Mouse (Mus musculus): Measurements from ENCODE around the gene Grik3. TPM values are rescaled to one million over a fixed set of nuclear protein-coding genes. Genes with fewer than 3 reads are reported as not detected.

Grik3 gene
- total and polyA plus RNA-seq, 2 experiments from 2014 or later = 3.3 to 24.6 TPM

DNA sequence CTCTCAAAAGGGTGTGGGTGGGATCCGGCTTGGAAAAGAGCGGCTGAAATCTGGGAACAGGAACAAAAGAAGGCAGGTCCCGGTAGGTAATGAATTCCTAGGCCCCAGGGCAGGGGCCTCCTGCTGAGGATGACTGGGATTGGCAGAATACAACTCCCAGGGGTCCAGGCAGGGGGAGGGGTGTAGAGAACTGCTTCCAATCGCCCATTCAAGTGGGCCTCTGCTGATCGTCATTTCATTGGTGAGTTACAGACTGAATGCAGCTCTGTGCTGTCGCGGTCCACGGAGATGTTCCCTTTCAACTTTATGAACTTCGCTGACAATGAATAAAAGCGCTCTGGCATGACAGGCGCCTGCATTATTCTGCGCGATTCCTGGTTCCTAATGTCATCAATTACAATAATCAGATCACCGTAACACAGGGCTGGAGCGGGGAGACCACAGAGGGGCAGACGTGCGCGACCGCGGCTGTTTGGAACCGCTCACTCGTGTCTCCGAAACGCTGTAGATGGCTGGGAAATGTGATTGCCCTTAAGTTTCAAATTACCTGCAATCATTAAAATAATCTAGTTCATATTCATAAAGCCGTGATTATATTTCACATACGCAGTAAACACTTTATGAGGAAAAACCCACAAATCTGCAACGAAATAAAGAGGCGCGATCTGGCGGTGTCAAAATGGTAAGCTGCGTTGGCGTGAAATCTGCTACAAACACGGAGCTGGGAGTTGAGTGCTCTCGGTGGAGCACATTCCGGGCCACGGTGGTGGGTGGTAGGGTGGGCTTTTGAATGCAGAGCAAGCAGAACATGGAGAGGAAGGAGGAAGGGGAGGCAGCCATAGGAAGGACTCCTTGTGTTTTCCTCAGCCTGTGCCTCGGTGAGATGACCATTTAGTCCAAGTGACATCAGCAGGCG is 239.1 kb downstream of the Grik3 start:
- H3K4me1 ChIP-seq (ENCODE audit: insufficient read depth, low read length) = no peaks in the 10 kb centered on the region
- peak overlapping the region; percentile 45 for H3K4me2 ChIP-seq (ENCODE audit: low read depth, low read length, poor library complexity, severe bottlenecking)
- peak overlapping the region; percentile 6; the same call in 1 of the 2 replicates for H3K4me3 ChIP-seq (ENCODE audit: low read depth, low read length)
- no peak for DNase-seq (ENCODE audit: low spot score)
- H3K9ac ChIP-seq (replicated peaks; ENCODE audit: low read length, poor library complexity, severe bottlenecking) = no peak overlapping the region
- H3K27me3 ChIP-seq (ENCODE audit: insufficient read depth, low read length) = peaks cover 12% of the 10 kb centered on the region
- ATAC-seq (ENCODE audit: low FRiP score) = no peak
- no peak overlapping the region for H3K27ac ChIP-seq (ENCODE audit: low read depth, low read length)
- H3K36me3 ChIP-seq (ENCODE audit: insufficient read depth, low read length) = no peaks in the 10 kb centered on the region
- 6% methylated on average over 38 of the region's 38 CpGs for WGBS
- H3K9me3 ChIP-seq (ENCODE audit: low read length) = no peaks in the 10 kb centered on the region
- peak; percentile 23 for TF ChIP-seq CTCF (IDR thresholded peaks at IDR 0.05)

DNA sequence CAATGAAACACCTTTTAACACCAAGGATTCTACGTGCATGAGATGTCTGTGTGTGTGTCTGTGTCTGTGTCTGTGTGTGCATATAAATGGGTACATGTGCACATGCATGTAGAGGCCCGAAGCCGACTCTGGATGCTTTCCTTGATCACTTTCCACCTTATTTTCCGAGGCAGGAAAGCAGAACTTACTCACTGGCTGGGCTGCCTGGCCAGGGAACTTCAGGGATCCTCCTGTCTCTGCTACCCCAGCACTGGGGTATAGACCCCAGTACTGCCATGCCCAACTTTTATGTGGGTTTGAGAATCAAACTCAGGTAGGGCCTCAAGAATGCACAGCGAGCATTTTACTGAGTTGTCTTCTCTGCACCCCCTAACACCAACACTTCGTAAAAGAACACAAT is 240.3 kb downstream of the Grik3 start:
- H3K27ac ChIP-seq (ENCODE audit: low read depth, low read length) = no peak overlapping the region
- H3K27me3 ChIP-seq (ENCODE audit: insufficient read depth, low read length) = peaks cover 12% of the 10 kb centered on the region
- 87% methylated on average over 6 of the region's 6 CpGs for WGBS
- DNase-seq (ENCODE audit: low spot score) = no peak
- TF ChIP-seq CTCF (IDR thresholded peaks at IDR 0.05) = no peak
- no peak overlapping the region for H3K9ac ChIP-seq (replicated peaks; ENCODE audit: low read length, poor library complexity, severe bottlenecking)
- H3K36me3 ChIP-seq (ENCODE audit: insufficient read depth, low read length) = no peaks in the 10 kb centered on the region
- no peak overlapping the region for H3K4me3 ChIP-seq (ENCODE audit: low read depth, low read length)
- no peaks in the 10 kb centered on the region for H3K4me1 ChIP-seq (ENCODE audit: insufficient read depth, low read length)
- no peak for ATAC-seq (ENCODE audit: low FRiP score)
- H3K9me3 ChIP-seq (ENCODE audit: low read length) = no peaks in the 10 kb centered on the region
- H3K4me2 ChIP-seq (ENCODE audit: low read depth, low read length, poor library complexity, severe bottlenecking) = no peak overlapping the region

DNA sequence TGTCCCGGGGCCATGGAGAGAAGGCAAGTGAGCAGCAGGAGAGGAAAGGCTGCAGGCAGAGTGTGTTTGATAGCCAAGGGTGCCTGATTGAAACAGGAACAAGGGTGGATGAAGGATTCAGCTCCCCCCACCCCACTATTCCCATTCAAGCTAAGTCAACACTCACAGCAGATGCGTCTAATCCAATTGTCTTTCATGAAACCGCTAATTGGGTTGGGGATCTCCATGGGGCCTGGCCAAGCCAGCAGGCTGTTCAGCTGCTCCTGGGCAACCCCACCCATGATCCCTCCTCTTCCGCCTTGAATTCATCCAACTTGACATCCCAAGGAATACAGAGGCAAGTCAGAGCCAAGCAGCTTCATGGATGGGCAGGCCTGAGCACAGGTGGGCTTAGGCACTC is 246.3 kb downstream of the Grik3 start:
- no peaks in the 10 kb centered on the region for H3K36me3 ChIP-seq (ENCODE audit: insufficient read depth, low read length)
- ATAC-seq (ENCODE audit: low FRiP score) (no peak), DNase-seq (ENCODE audit: low spot score) (peak; percentile 60)
- H3K27ac ChIP-seq (ENCODE audit: low read depth, low read length) = no peak overlapping the region
- no peak overlapping the region for H3K4me2 ChIP-seq (ENCODE audit: low read depth, low read length, poor library complexity, severe bottlenecking)
- no peaks in the 10 kb centered on the region for H3K4me1 ChIP-seq (ENCODE audit: insufficient read depth, low read length)
- H3K4me3 ChIP-seq (ENCODE audit: low read depth, low read length) = no peak overlapping the region
- H3K27me3 ChIP-seq (ENCODE audit: insufficient read depth, low read length) = no peaks in the 10 kb centered on the region
- no peak overlapping the region for H3K9ac ChIP-seq (replicated peaks; ENCODE audit: low read length, poor library complexity, severe bottlenecking)
- 37% methylated on average over 4 of the region's 4 CpGs for WGBS
- TF ChIP-seq CTCF (IDR thresholded peaks at IDR 0.05) = no peak
- no peaks in the 10 kb centered on the region for H3K9me3 ChIP-seq (ENCODE audit: low read length)

DNA sequence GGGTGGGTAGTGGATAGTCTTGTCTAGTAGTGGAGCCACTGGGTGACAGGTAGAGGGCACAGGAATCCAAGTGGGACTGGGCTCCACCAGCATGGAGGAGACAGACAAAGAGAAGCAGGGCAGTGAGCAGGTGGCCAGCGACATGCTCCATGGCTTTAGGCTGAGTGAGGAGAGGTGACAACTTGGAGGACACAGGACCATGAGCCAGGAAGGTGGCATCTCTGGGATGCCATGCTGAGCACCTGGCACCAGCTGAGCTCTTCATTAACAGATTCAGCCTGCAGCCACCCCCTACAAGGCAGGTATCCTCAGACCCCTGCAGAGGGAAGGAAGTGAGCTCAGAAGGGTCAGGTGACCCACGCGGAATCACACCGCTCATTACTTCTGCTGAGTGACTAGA is 248.3 kb downstream of the Grik3 start:
- H3K4me3 ChIP-seq (ENCODE audit: low read depth, low read length) = no peak overlapping the region
- H3K4me2 ChIP-seq (ENCODE audit: low read depth, low read length, poor library complexity, severe bottlenecking) = no peak overlapping the region
- no peak for TF ChIP-seq CTCF (IDR thresholded peaks at IDR 0.05)
- WGBS = 85% methylated on average over 4 of the region's 4 CpGs
- no peaks in the 10 kb centered on the region for H3K36me3 ChIP-seq (ENCODE audit: insufficient read depth, low read length)
- H3K9ac ChIP-seq (replicated peaks; ENCODE audit: low read length, poor library complexity, severe bottlenecking) = no peak overlapping the region
- H3K27me3 ChIP-seq (ENCODE audit: insufficient read depth, low read length) = no peaks in the 10 kb centered on the region
- no peaks in the 10 kb centered on the region for H3K4me1 ChIP-seq (ENCODE audit: insufficient read depth, low read length)
- DNase-seq (ENCODE audit: low spot score) (peak; percentile 42), ATAC-seq (ENCODE audit: low FRiP score) (peak; percentile 23; the same call in 1 of the 2 replicates)
- H3K27ac ChIP-seq (ENCODE audit: low read depth, low read length) = no peak overlapping the region
- no peaks in the 10 kb centered on the region for H3K9me3 ChIP-seq (ENCODE audit: low read length)

GRCm38 (mm10) chr4:125742162-125742571 is 251.7 kb downstream of the Grik3 start:
- H3K4me2 ChIP-seq (ENCODE audit: low read depth, low read length, poor library complexity, severe bottlenecking) = no peak overlapping the region
- peak; percentile 54 for DNase-seq (ENCODE audit: low spot score)
- H3K36me3 ChIP-seq (ENCODE audit: insufficient read depth, low read length) = no peaks in the 10 kb centered on the region
- no peak overlapping the region for H3K9ac ChIP-seq (replicated peaks; ENCODE audit: low read length, poor library complexity, severe bottlenecking)
- no peak for TF ChIP-seq CTCF (IDR thresholded peaks at IDR 0.05)
- no peaks in the 10 kb centered on the region for H3K9me3 ChIP-seq (ENCODE audit: low read length)
- no peak for ATAC-seq (ENCODE audit: low FRiP score)
- H3K4me1 ChIP-seq (ENCODE audit: insufficient read depth, low read length) = no peaks in the 10 kb centered on the region
- H3K27ac ChIP-seq (ENCODE audit: low read depth, low read length) = no peak overlapping the region
- 73% methylated on average over 16 of the region's 16 CpGs for WGBS
- no peak overlapping the region for H3K4me3 ChIP-seq (ENCODE audit: low read depth, low read length)
- H3K27me3 ChIP-seq (ENCODE audit: insufficient read depth, low read length) = no peaks in the 10 kb centered on the region

GRCm38 (mm10) chr4:125745902-125746301 is 255.4 kb downstream of the Grik3 start:
- Histone ChIP-seq H3K27ac (ENCODE audit: low read depth, low read length) (no peak overlapping the region), H3K4me2 (ENCODE audit: low read depth, low read length, poor library complexity, severe bottlenecking) (no peak overlapping the region), H3K36me3 (ENCODE audit: insufficient read depth, low read length) (no peaks in the 10 kb centered on the region), H3K9me3 (ENCODE audit: low read length) (no peaks in the 10 kb centered on the region), H3K9ac (replicated peaks; ENCODE audit: low read length, poor library complexity, severe bottlenecking) (no peak overlapping the region), H3K4me1 (ENCODE audit: insufficient read depth, low read length) (no peaks in the 10 kb centered on the region), H3K27me3 (ENCODE audit: insufficient read depth, low read length) (no peaks in the 10 kb centered on the region), H3K4me3 (ENCODE audit: low read depth, low read length) (no peak overlapping the region)
- DNase-seq (ENCODE audit: low spot score) (peak; percentile 21), ATAC-seq (ENCODE audit: low FRiP score) (no peak)
- WGBS = 66% methylated on average over 3 of the region's 3 CpGs
- no peak for TF ChIP-seq CTCF (IDR thresholded peaks at IDR 0.05)

Measured in midbrain, postnatal 0 days (tissue).